Mouse (Mus musculus) hindbrain, postnatal 0 days (tissue): ENCODE measurements at regions not wholly inside any gene's neighbourhood (a gene's known extent, or its start where the extent isn't known, plus 50 kb on each side); places are given as distances from the start of the nearest gene placed in this dataset.
"Not testable (repeated sequence)": the region's sequence is repeated elsewhere in the genome, so short reads cannot be mapped to it uniquely, and the experiment has no call there.

ENCODE experiments used
- ATAC-seq: fragments of 200-750 bp; cut with Nextera tagmentation; 2 replicates; pipeline ENCODE4 v1.8.0; 2017; ENCODE audit warnings: mild to moderate bottlenecking, moderate TSS enrichment, moderate library complexity
- DNase-seq: peaks from one replicate; pipeline ENCODE4 v3.0.0-alpha.2; 2015; ENCODE audit warnings: low spot score
- H3K27ac ChIP-seq: fragments of 300-500 bp; sonication (generic); 2 replicates; pipeline ENCODE4 v1.5.1; 2014; ENCODE audit warnings: mild to moderate bottlenecking
- H3K27me3 ChIP-seq: fragments of 300-500 bp; sonication (generic); 2 replicates; pipeline ENCODE4 v1.6.1; 2014; ENCODE audit warnings: low read length, mixed read lengths; ENCODE audit not compliant: insufficient read depth
- H3K36me3 ChIP-seq: fragments of 300-500 bp; sonication (generic); 2 replicates; pipeline ENCODE4 v1.6.1; 2014; ENCODE audit warnings: low read length, mixed read lengths; ENCODE audit not compliant: insufficient read depth
- H3K4me1 ChIP-seq: fragments of 300-500 bp; sonication (generic); 2 replicates; pipeline ENCODE4 v1.6.1; 2014; ENCODE audit warnings: antibody characterized with exemption, low read length, mixed read lengths; ENCODE audit not compliant: insufficient read depth
- H3K4me2 ChIP-seq: fragments of 300-500 bp; sonication (generic); 2 replicates; pipeline ENCODE4 v1.6.1; 2014; ENCODE audit warnings: low read depth, mild to moderate bottlenecking, low read length, moderate library complexity, mixed read lengths
- H3K4me3 ChIP-seq: fragments of 300-500 bp; sonication (generic); 2 replicates; pipeline ENCODE4 v1.5.1; 2014; ENCODE audit warnings: low read length
- H3K9ac ChIP-seq: fragments of 300-500 bp; sonication (generic); replicated peaks from 2 replicates; pipeline ENCODE4 v1.6.1; 2014; ENCODE audit warnings: mild to moderate bottlenecking, low read length, moderate library complexity, mixed read lengths
- H3K9me3 ChIP-seq: fragments of 300-500 bp; sonication (generic); 2 replicates; pipeline ENCODE4 v1.6.1; 2016; ENCODE audit warnings: low read length, mixed read lengths
- CTCF ChIP-seq: IDR thresholded peaks from 2 replicates; pipeline ENCODE4 v1.5.1; 2016; ENCODE audit warnings: antibody characterized with exemption, control low read depth, low read depth
- WGBS: fragments of 180-500 bp; shearing (Covaris S2); extraction: QIAGEN DNeasy Blood & Tissue Kit; methylation state at CpG from one replicate; pipeline ENCODE4 v1.1.7; 2014; 5-methylcytosine and 5-hydroxymethylcytosine counted together

- not testable (repeated sequence) for DNase-seq
Observed at GRCm38 (mm10) chr12:77526581-77526980, 288.7 kb downstream of the Fut8 start.

GRCm38 (mm10) chr12:77527499-77527898 is 289.6 kb downstream of the Fut8 start:
- H3K27me3 ChIP-seq = no peaks in the 10 kb centered on the region
- H3K4me1 ChIP-seq = peaks cover 3% of the 10 kb centered on the region; the same call in 1 of the 2 replicates
- WGBS = 55% methylated on average over 1 of the region's 1 CpGs
- no peak overlapping the region for H3K4me3 ChIP-seq
- H3K27ac ChIP-seq = peak overlapping the region; percentile 28; the same call in 1 of the 2 replicates
- ATAC-seq = no peak
- no peaks in the 10 kb centered on the region for H3K36me3 ChIP-seq
- no peak overlapping the region for H3K9ac ChIP-seq
- DNase-seq = peak; percentile 40
- no peak for TF ChIP-seq CTCF
- H3K4me2 ChIP-seq = no peak overlapping the region
- no peaks in the 10 kb centered on the region for H3K9me3 ChIP-seq

More at GRCm38 (mm10) chr12:77526581-77526980, 288.7 kb downstream of the Fut8 start:
- H3K27me3 ChIP-seq, H3K27ac ChIP-seq, H3K9ac ChIP-seq, H3K4me3 ChIP-seq, H3K9me3 ChIP-seq, H3K4me2 ChIP-seq, H3K4me1 ChIP-seq, H3K36me3 ChIP-seq, ATAC-seq: not testable (repeated sequence)
- WGBS = 95% methylated on average over 14 of the region's 14 CpGs

- no peak overlapping the region for H3K4me2 ChIP-seq
- no peak overlapping the region for H3K4me3 ChIP-seq
- no peaks in the 10 kb centered on the region for H3K9me3 ChIP-seq
- DNase-seq = peak; percentile 76
- no peak overlapping the region for H3K9ac ChIP-seq
- peak overlapping the region; percentile 28; the same call in 1 of the 2 replicates for H3K27ac ChIP-seq
- H3K36me3 ChIP-seq = no peaks in the 10 kb centered on the region
- ATAC-seq = peak; percentile 84
- 52% methylated on average over 9 of the region's 9 CpGs for WGBS
- TF ChIP-seq CTCF = no peak
- peaks cover 3% of the 10 kb centered on the region; the same call in 1 of the 2 replicates for H3K4me1 ChIP-seq
- H3K27me3 ChIP-seq = no peaks in the 10 kb centered on the region
Observed at GRCm38 (mm10) chr12:77527953-77528865, 290.3 kb downstream of the Fut8 start.

GRCm38 (mm10) chr12:77528868-77529271 is 290.9 kb downstream of the Fut8 start:
- H3K4me2 ChIP-seq = no peak overlapping the region
- ATAC-seq (peak; percentile 47), DNase-seq (peak; percentile 44)
- H3K4me3 ChIP-seq = no peak overlapping the region
- no peaks in the 10 kb centered on the region for H3K36me3 ChIP-seq
- H3K27ac ChIP-seq = peak overlapping the region; percentile 28; the same call in 1 of the 2 replicates
- H3K9me3 ChIP-seq = no peaks in the 10 kb centered on the region
- no peak overlapping the region for H3K9ac ChIP-seq
- 24% methylated on average over 8 of the region's 8 CpGs for WGBS
- TF ChIP-seq CTCF = no peak
- H3K4me1 ChIP-seq = peaks cover 3% of the 10 kb centered on the region; the same call in 1 of the 2 replicates
- no peaks in the 10 kb centered on the region for H3K27me3 ChIP-seq

- no peak for TF ChIP-seq CTCF
- Histone ChIP-seq H3K9me3 (no peaks in the 10 kb centered on the region), H3K36me3 (no peaks in the 10 kb centered on the region), H3K4me3 (no peak overlapping the region), H3K4me2 (no peak overlapping the region), H3K27ac (peak overlapping the region; percentile 28; the same call in 1 of the 2 replicates), H3K4me1 (peaks cover 3% of the 10 kb centered on the region; the same call in 1 of the 2 replicates), H3K9ac (no peak overlapping the region), H3K27me3 (no peaks in the 10 kb centered on the region)
- DNase-seq = no peak
- ATAC-seq = 0 out of 2 replicates have a peak, but pooled peaks have one; percentile 7
- 69% methylated on average over 4 of the region's 4 CpGs for WGBS
Observed at GRCm38 (mm10) chr12:77529414-77529813, 291.5 kb downstream of the Fut8 start.

GRCm38 (mm10) chr12:77529955-77530354 is 292.0 kb downstream of the Fut8 start:
- DNase-seq (no peak), ATAC-seq (no peak)
- no peak overlapping the region for H3K4me2 ChIP-seq
- H3K4me3 ChIP-seq = no peak overlapping the region
- H3K9me3 ChIP-seq = no peaks in the 10 kb centered on the region
- TF ChIP-seq CTCF = no peak
- 83% methylated on average over 3 of the region's 3 CpGs for WGBS
- H3K27ac ChIP-seq = no peak overlapping the region; the same call in 1 of the 2 replicates
- no peaks in the 10 kb centered on the region for H3K27me3 ChIP-seq
- no peak overlapping the region for H3K9ac ChIP-seq
- no peaks in the 10 kb centered on the region for H3K36me3 ChIP-seq
- H3K4me1 ChIP-seq = peaks cover 3% of the 10 kb centered on the region; the same call in 1 of the 2 replicates
